Comparison of ENCODE assay signal across 15 mouse cellular contexts in genomic region chr6:104989863-104990262, GRCm38 (mm10).
"Had no signal": no experiment of that assay in that cellular context is flagged by ENCODE, and none has a peak within 500 bp of the region (broad histone marks: within the 10 kb centered on the region; RNA-seq: fewer than 3 reads in every experiment).

No protein-coding gene starts in this region.

- H3K9ac ChIP-seq: neural tube, embryonic 15.5 days; stomach, embryonic 15.5 days had no signal

- DNase-seq: retina, postnatal 1 day; right cerebral cortex, adult 18-20 months; right cerebral cortex, postnatal 14 days; right cerebral cortex, postnatal 25 days; right cerebral cortex, postnatal 4 days; spleen, adult 18-20 months; thymus, adult 18-20 months; thymus, adult 2 months; thymus, postnatal 14 days; thymus, postnatal 25 days; thymus, postnatal 36 days; thymus, postnatal 4 days had no signal

- H3K9me3 ChIP-seq: neural tube, embryonic 15.5 days; stomach, embryonic 15.5 days had no signal

- H3K4me1 ChIP-seq: neural tube, embryonic 15.5 days; stomach, embryonic 15.5 days had no signal

- H3K4me2 ChIP-seq: neural tube, embryonic 15.5 days; stomach, embryonic 15.5 days had no signal

- H3K27me3 ChIP-seq: neural tube, embryonic 15.5 days; stomach, embryonic 15.5 days had no signal

- H3K36me3 ChIP-seq: neural tube, embryonic 15.5 days; stomach, embryonic 15.5 days had no signal

- H3K4me3 ChIP-seq: neural tube, embryonic 15.5 days; stomach, embryonic 15.5 days had no signal

- H3K27ac ChIP-seq: neural tube, embryonic 15.5 days; stomach, embryonic 15.5 days; stomach, postnatal 0 days had no signal
